Mouse (Mus musculus) liver, embryonic 11.5 days (tissue): ENCODE measurements around the gene AI661453. TPM values are rescaled to one million over a fixed set of nuclear protein-coding genes. Genes with fewer than 3 reads are reported as not detected.

Experiments
- ATAC-seq: fragments of 200-750 bp; cut with Nextera tagmentation; replicated peaks from 2 replicates; pipeline ENCODE4 v1.8.0; 2017; ENCODE audit warnings: moderate number of reproducible peaks, mild to moderate bottlenecking, moderate TSS enrichment, moderate library complexity; ENCODE audit not compliant: low FRiP score
- DNase-seq: peaks from one replicate; pipeline ENCODE4 v3.0.0-alpha.2; 2017; ENCODE audit warnings: low spot score
- H3K27ac ChIP-seq: fragments of 300-500 bp; sonication (generic); 2 replicates; pipeline ENCODE4 v1.5.1; 2014; ENCODE audit warnings: mild to moderate bottlenecking, low read depth, low read length, control low read depth
- H3K27me3 ChIP-seq: fragments of 300-500 bp; sonication (generic); replicated peaks from 2 replicates; pipeline ENCODE4 v1.6.1; 2014; ENCODE audit warnings: low read length, mixed read lengths; ENCODE audit not compliant: control insufficient read depth, insufficient read depth
- H3K36me3 ChIP-seq: fragments of 300-500 bp; sonication (generic); 2 replicates; pipeline ENCODE4 v1.6.1; 2014; ENCODE audit warnings: mild to moderate bottlenecking, low read length, moderate library complexity, mixed read lengths; ENCODE audit not compliant: control insufficient read depth, insufficient read depth
- H3K4me1 ChIP-seq: fragments of 300-500 bp; sonication (generic); replicated peaks from 2 replicates; pipeline ENCODE4 v1.6.1; 2014; ENCODE audit warnings: low read length, mixed read lengths; ENCODE audit not compliant: control insufficient read depth, insufficient read depth
- H3K4me2 ChIP-seq: fragments of 300-500 bp; sonication (generic); 2 replicates; pipeline ENCODE4 v1.6.1; 2014; ENCODE audit warnings: mild to moderate bottlenecking, control low read depth, moderate library complexity
- H3K4me3 ChIP-seq: fragments of 300-500 bp; sonication (generic); 2 replicates; pipeline ENCODE4 v1.5.1; 2014; ENCODE audit warnings: low read depth, low read length, control low read depth
- H3K9ac ChIP-seq: fragments of 300-500 bp; sonication (generic); 2 replicates; pipeline ENCODE4 v1.6.1; 2014; ENCODE audit warnings: low read depth, low read length, control low read depth
- H3K9me3 ChIP-seq: fragments of 300-500 bp; sonication (generic); 2 replicates; pipeline ENCODE4 v1.6.1; 2016; ENCODE audit warnings: low read length, inconsistent platforms, mixed read lengths; ENCODE audit not compliant: control insufficient read depth
- WGBS: fragments of 180-500 bp; shearing (Covaris S2); extraction: QIAGEN DNeasy Blood & Tissue Kit; methylation state at CpG from one replicate; pipeline ENCODE4 v1.1.7; 2014; 5-methylcytosine and 5-hydroxymethylcytosine counted together
- polyA plus RNA-seq: library from polyadenylated mRNA; unstranded; fragments of >200 nt; fragmentation: Nextera tagmentation; extraction: Ambion mirVana; gene quantifications from 2 replicates; pipeline ENCODE4 v1.2.1, GENCODE M21; 2014

Gene AI661453
- polyA plus RNA-seq, 1 experiment from 2014 or later = 0.23 TPM

DNA sequence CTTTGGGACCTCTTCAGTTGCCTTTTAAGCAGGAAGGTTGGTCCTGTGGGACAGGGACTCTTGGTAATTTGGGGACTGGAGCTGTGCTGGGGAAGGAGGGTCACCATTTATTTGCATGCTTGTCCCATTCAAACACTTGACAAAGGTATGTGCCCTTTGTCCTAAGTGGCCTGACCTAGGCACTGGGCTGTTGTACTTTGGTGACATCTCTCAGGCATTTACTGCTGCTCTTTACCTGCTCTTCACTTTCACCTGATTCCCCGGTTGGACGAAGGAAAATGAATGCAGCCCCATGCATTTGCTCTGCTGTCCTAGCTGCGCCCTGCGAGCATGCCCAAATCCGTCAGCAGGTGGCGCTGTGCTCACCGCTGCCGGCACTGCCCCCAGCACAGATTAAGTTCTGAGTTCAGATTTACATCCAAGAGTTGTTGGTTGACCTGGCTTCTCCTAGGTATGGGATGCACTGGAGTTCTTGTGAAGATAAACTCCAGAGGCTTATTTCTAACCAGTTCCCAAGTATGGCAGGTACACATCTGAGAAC lies 37.1 kb downstream of the AI661453 start:
- no peaks in the 10 kb centered on the region for H3K36me3 ChIP-seq
- H3K9me3 ChIP-seq = no peaks in the 10 kb centered on the region
- no peak overlapping the region for H3K27ac ChIP-seq
- DNase-seq (no peak), ATAC-seq (no peak)
- H3K27me3 ChIP-seq = peaks cover 14% of the 10 kb centered on the region
- H3K4me3 ChIP-seq = no peak overlapping the region
- H3K9ac ChIP-seq = no peak overlapping the region
- 8% methylated on average over 8 of the region's 8 CpGs for WGBS
- no peak overlapping the region for H3K4me2 ChIP-seq
- peaks cover 12% of the 10 kb centered on the region for H3K4me1 ChIP-seq

DNA sequence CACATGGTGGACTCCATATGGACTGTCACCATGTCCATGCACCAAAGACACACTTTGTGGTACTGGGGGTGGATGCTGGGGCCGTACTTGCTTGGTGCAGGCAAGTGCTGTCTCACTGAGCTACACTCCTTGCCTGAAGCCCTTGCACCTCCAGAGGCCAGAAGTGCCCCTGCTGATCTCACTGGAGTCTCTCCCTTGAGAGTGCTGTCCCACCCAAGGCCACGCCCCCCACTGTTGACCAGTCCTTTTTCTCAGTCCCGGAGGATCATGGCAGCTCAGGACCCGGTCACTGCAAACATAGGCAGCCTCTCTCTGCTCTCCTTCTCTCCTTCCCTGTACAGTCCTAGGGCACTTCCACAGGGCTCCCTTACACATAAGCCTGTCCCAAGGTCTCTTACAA lies 37.8 kb downstream of the AI661453 start:
- Histone ChIP-seq H3K27ac (no peak overlapping the region), H3K4me3 (no peak overlapping the region), H3K4me2 (no peak overlapping the region), H3K4me1 (peaks cover 12% of the 10 kb centered on the region), H3K9ac (no peak overlapping the region), H3K9me3 (no peaks in the 10 kb centered on the region), H3K36me3 (no peaks in the 10 kb centered on the region), H3K27me3 (peaks cover 8% of the 10 kb centered on the region)
- no peak for DNase-seq
- no peak for ATAC-seq
- WGBS = 67% methylated on average over 4 of the region's 4 CpGs

DNA sequence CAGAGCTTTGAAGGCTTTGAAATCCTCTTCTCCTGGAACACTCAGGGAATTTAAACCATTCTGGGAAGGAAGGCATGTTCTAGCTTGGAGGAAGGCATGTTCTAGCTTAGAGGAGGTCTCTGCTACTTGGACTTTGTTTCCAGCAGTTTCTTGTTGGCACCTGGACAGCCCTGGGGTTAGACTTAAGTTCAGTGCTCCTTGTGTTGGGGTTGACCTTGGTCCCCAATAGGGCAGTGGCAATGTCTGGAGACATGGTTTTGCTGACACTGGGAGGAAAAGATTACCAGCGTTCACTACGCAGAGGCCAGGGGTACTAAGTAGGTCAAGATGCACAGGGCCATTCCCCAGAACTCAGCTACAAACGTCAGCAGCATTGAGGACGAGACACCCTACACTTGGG lies 38.8 kb downstream of the AI661453 start:
- WGBS = 77% methylated on average over 4 of the region's 4 CpGs
- peaks cover 4% of the 10 kb centered on the region for H3K27me3 ChIP-seq
- H3K4me1 ChIP-seq = peaks cover 12% of the 10 kb centered on the region
- ATAC-seq (no peak), DNase-seq (no peak)
- no peak overlapping the region for H3K4me2 ChIP-seq
- H3K4me3 ChIP-seq = no peak overlapping the region
- H3K9ac ChIP-seq = no peak overlapping the region
- H3K27ac ChIP-seq = no peak overlapping the region
- H3K36me3 ChIP-seq = no peaks in the 10 kb centered on the region
- H3K9me3 ChIP-seq = no peaks in the 10 kb centered on the region

DNA sequence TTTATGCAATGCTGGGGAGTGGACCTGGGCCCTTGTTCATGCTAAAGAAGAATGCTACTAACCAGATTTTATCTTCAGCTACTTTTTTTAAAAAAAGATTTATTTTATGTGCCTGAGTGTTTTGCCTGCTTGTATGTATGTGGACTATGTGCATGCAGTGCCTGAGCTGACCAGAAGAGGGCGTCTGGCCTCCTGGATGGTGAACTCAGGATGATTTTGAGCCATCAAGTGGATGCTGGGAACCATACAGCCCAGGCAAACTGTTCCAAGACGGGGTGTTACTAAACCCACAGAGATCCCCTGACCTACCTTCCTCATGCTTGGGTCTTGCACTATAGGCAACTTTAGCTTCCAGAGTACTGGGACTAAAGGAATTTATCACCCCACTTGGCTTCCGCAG lies 39.3 kb downstream of the AI661453 start:
- DNase-seq (no peak), ATAC-seq (no peak; the same call in 1 of the 2 replicates)
- H3K4me1 ChIP-seq = peaks cover 12% of the 10 kb centered on the region
- no peak overlapping the region for H3K4me3 ChIP-seq
- peaks cover 4% of the 10 kb centered on the region for H3K27me3 ChIP-seq
- H3K4me2 ChIP-seq = no peak overlapping the region
- 65% methylated on average over 3 of the region's 3 CpGs for WGBS
- no peaks in the 10 kb centered on the region for H3K36me3 ChIP-seq
- no peak overlapping the region for H3K27ac ChIP-seq
- H3K9ac ChIP-seq = no peak overlapping the region
- no peaks in the 10 kb centered on the region for H3K9me3 ChIP-seq

DNA sequence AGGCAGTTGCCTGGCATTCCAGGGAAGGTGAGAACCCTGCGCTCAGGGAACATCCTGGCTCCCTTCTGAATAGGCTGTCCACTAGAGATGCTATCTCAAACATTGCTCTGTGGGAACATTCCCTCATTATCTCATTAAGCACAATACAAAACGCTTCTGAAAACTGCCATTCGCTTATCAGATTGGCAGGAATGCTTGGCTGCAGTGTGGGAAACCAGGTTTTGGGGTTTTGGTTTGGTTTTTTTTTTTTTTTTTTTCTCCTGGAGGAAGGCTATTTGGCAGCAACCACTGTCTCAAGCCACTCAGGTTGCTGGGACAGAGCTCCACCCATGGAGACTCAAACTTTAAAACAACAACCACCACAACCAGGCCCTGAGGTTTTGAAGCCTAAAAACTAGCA lies 43.5 kb downstream of the AI661453 start:
- ATAC-seq (no peak), DNase-seq (no peak)
- Histone ChIP-seq H3K9me3 (no peaks in the 10 kb centered on the region), H3K4me1 (peaks cover 10% of the 10 kb centered on the region), H3K4me2 (no peak overlapping the region), H3K9ac (no peak overlapping the region), H3K27me3 (no peaks in the 10 kb centered on the region), H3K4me3 (no peak overlapping the region), H3K36me3 (no peaks in the 10 kb centered on the region), H3K27ac (no peak overlapping the region)
- WGBS = 38% methylated on average over 3 of the region's 3 CpGs

DNA sequence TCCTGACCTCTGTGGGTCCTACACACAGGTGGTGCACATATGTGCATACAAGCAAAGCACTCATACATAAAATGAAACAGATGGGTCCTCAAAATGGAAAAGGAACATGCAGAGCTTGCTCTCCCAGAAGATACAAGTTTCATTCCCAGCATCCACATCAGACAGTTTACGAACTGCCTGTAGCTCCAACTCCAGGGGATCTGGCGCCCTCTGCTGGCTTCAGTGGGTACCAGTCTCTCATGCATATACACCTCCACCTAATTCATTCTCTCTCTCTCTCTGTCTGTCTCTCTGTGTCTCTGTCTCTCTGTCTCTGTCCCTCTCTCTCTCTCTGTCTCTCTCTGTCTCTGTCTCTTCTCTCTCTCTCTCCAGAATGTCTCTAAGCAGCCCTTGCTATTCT lies 46.0 kb downstream of the AI661453 start:
- H3K9ac ChIP-seq = no peak overlapping the region
- H3K36me3 ChIP-seq = no peaks in the 10 kb centered on the region
- no peaks in the 10 kb centered on the region for H3K27me3 ChIP-seq
- DNase-seq (no peak), ATAC-seq (no peak)
- 39% methylated on average over 2 of the region's 2 CpGs for WGBS
- no peak overlapping the region for H3K4me2 ChIP-seq
- H3K9me3 ChIP-seq = no peaks in the 10 kb centered on the region
- no peak overlapping the region for H3K27ac ChIP-seq
- peaks cover 25% of the 10 kb centered on the region for H3K4me1 ChIP-seq
- no peak overlapping the region for H3K4me3 ChIP-seq

DNA sequence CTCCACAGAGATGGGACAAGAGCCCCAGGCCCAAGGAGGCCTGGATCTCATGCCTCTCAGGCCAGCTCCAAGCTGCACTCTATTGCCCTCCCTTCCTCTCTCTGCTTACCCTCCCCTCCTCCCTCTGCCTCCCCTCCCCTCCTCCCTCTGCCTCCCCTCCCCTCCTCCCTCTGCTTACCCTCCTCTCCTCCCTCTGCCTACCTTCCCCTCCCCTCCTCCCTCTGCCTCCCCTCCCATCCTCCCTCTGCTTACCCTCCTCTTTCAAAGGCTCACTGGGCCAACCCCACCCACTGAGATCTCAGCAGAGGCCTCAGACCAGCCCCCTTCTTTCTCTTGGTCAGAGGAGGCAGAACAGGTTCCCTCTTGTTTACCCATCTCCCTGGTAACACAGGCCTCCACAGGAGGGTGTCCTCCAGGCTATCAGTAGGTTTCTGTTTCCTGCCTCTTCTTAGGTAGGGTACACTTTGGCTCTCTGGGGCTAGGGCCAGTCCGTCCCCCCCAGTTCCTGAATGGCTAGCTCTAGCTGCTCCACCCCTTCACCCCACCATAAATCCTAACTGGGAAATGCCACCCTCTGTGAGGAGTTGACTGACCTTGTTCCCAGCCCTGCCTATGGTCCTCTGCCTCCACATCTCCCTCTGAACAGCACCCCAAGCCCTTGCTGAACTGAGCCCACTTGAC lies 48.0 kb downstream of the AI661453 start:
- DNase-seq = no peak
- no peaks in the 10 kb centered on the region for H3K27me3 ChIP-seq
- H3K9ac ChIP-seq = peak overlapping the region; percentile 49; the same call in 1 of the 2 replicates
- no peak overlapping the region for H3K4me3 ChIP-seq
- H3K4me1 ChIP-seq = peaks cover 25% of the 10 kb centered on the region
- WGBS = 29% methylated on average over 1 of the region's 1 CpGs
- peak overlapping the region; percentile 43 for H3K4me2 ChIP-seq
- H3K9me3 ChIP-seq = no peaks in the 10 kb centered on the region
- ATAC-seq = peak; percentile 77
- peak overlapping the region; percentile 93 for H3K27ac ChIP-seq
- peaks cover 7% of the 10 kb centered on the region for H3K36me3 ChIP-seq

DNA sequence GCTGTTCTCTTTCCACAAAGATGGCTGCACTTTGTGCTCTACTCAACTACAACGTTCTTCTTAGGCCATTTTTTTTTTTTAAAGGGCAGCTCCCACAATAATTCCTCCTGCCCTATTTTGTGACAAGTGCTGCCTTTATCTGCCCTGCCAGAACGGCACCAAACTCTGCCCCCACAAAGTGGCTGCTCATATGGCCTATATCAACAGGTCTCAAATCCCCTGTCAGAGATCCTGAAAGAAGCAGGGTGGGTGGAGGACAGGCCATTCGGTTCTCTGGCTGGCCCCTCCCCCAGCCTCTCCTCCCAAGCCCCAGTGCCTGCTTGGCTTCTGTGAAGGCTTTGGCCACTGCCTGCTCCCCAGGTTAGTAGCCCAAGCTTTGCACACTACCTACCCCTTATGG lies 48.6 kb downstream of the AI661453 start:
- Histone ChIP-seq H3K9me3 (no peaks in the 10 kb centered on the region), H3K36me3 (peaks cover 13% of the 10 kb centered on the region), H3K4me3 (no peak overlapping the region), H3K4me1 (peaks cover 25% of the 10 kb centered on the region), H3K9ac (peak overlapping the region; percentile 49; the same call in 1 of the 2 replicates), H3K27me3 (no peaks in the 10 kb centered on the region), H3K4me2 (peak overlapping the region; percentile 43), H3K27ac (peak overlapping the region; percentile 93)
- 8% methylated on average over 3 of the region's 3 CpGs for WGBS
- no peak for DNase-seq
- peak; percentile 73 for ATAC-seq

DNA sequence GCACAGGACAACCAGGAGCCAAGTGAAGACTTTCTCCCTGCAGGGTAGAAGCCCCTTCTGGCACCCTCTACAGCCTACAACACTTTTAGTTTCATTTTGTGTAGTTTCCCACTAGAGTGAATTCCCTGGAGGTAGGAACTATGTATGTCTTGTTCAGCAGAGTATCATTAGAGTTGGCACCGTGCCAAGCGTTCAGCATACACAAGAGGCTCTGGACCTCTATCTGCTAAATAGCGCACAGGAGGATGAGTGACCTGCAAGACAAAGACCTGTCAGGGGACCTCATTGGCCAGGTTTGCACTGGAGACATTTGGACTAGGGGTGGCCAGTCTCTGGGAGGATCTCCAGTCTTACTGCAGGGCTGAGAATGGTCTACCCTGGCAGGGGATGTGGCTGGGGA lies 49.4 kb downstream of the AI661453 start:
- Histone ChIP-seq H3K9ac (no peak overlapping the region), H3K9me3 (no peaks in the 10 kb centered on the region)
- WGBS = 90% methylated on average over 3 of the region's 3 CpGs

More for the DNA sequence above, 49.4 kb downstream of the AI661453 start:
- peaks cover 13% of the 10 kb centered on the region for H3K36me3 ChIP-seq
- no peak overlapping the region for H3K4me3 ChIP-seq
- H3K27me3 ChIP-seq = no peaks in the 10 kb centered on the region
- peak overlapping the region; percentile 93; the same call in 1 of the 2 replicates for H3K27ac ChIP-seq
- H3K4me1 ChIP-seq = peaks cover 25% of the 10 kb centered on the region
- ATAC-seq (no peak), DNase-seq (no peak)
- no peak overlapping the region for H3K4me2 ChIP-seq
